Mouse (Mus musculus) embryonic facial prominence, embryonic 12.5 days (tissue): ENCODE data around the gene Blvrb. TPM values are rescaled to one million over a fixed set of nuclear protein-coding genes. Genes with fewer than 3 reads are reported as not detected.

Experiments used
- ATAC-seq: fragments of 200-750 bp; cut with Nextera tagmentation; 2 replicates; pipeline ENCODE4 v1.8.0; 2017; ENCODE audit not compliant: insufficient number of reproducible peaks, insufficient read depth, low FRiP score, low TSS enrichment
- H3K27ac ChIP-seq: fragments of 300-500 bp; sonication (generic); 2 replicates; pipeline ENCODE4 v1.5.1; 2016; ENCODE audit warnings: mild to moderate bottlenecking
- H3K27me3 ChIP-seq: fragments of 300-500 bp; sonication (generic); 2 replicates; pipeline ENCODE4 v1.6.1; 2016; ENCODE audit warnings: mild to moderate bottlenecking, moderate library complexity
- H3K36me3 ChIP-seq: fragments of 300-500 bp; sonication (generic); 2 replicates; pipeline ENCODE4 v1.6.1; 2016; ENCODE audit warnings: mild to moderate bottlenecking
- H3K4me1 ChIP-seq: fragments of 300-500 bp; sonication (generic); 2 replicates; pipeline ENCODE4 v1.6.1; 2016
- H3K4me2 ChIP-seq: fragments of 300-500 bp; sonication (generic); replicated peaks from 2 replicates; pipeline ENCODE4 v1.6.1; 2016; ENCODE audit warnings: mild to moderate bottlenecking, moderate library complexity
- H3K4me3 ChIP-seq: fragments of 300-500 bp; sonication (generic); 2 replicates; pipeline ENCODE4 v1.5.1; 2016; ENCODE audit warnings: mild to moderate bottlenecking
- H3K9ac ChIP-seq: fragments of 300-500 bp; sonication (generic); 2 replicates; pipeline ENCODE4 v1.6.1; 2016; ENCODE audit warnings: mild to moderate bottlenecking, moderate library complexity
- H3K9me3 ChIP-seq: fragments of 300-500 bp; sonication (generic); 2 replicates; pipeline ENCODE4 v1.6.1; 2016; ENCODE audit warnings: mild to moderate bottlenecking, moderate library complexity
- WGBS: fragments of 180-500 bp; shearing (Covaris S2); methylation state at CpG from one replicate; pipeline ENCODE4 v1.1.7; 2016; 5-methylcytosine and 5-hydroxymethylcytosine counted together
- polyA plus RNA-seq: library from polyadenylated mRNA; unstranded; fragments of >200 nt; fragmentation: Nextera tagmentation; extraction: Ambion mirVana; gene quantifications from 2 replicates; pipeline ENCODE4 v1.2.1, GENCODE M21; 2016

The Blvrb gene
- 34.5 and 36.8 TPM in 2 replicates for polyA plus RNA-seq

DNA sequence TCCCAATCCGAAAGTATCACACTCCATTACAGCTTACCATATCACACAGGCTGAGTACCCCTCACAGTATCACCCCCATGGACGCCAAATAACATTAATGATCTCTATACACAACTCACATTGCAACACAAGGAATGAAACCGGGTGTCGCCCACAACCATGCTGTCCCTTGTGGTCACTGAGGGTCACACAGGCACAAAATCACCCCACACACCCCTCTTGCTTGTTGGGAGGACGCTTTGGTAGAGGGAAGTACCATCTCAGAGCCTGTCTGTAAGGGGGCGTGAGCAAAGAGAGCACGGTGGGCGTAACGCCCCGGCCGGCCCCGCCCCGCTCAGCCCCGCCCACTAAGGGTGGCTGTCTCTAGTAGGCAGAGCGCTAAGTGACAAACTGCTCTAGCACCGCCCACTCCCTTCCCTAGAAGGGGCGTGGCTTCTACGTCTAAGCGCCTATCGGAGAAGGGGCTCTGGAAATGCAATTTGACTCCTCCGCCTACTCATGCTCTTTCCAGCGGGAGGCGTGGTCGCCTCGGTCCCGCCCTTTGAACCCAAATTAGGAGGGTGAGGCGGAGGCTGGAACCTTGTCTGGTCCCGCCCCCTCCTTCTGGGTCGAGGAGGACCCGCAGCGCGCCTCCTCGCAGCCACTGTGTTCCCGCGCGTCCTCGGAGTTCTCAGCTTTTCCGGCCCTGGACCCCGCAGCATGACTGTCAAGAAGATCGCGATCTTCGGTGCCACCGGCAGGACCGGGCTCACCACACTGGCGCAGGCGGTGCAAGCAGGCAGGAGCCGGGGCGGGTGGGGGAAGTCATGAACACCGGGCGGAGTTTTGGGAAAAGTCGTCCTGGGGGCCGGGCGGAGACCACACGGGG lies at the start of gene Blvrb, which contains the start of gene Sptbn4:
TSS of gene Blvrb (plus strand) at position 560 of the 868 bp plus-strand sequence.
TSS of gene Sptbn4 (minus strand) at position 268 of the 868 bp plus-strand sequence.
- Histone ChIP-seq H3K4me2 (peak within 1 kb of the TSS; percentile 97), H3K27ac (no peak within 1 kb of the TSS), H3K36me3 (no peaks in the 10 kb centered on the region), H3K9me3 (no peaks in the 10 kb centered on the region), H3K9ac (peak within 1 kb of the TSS; percentile 69), H3K4me3 (peak within 1 kb of the TSS; percentile 59), H3K4me1 (peaks cover 10% of the 10 kb centered on the region; the same call in 1 of the 2 replicates), H3K27me3 (peaks cover 32% of the 10 kb centered on the region)
- WGBS = 1% methylated on average over 54 of the region's 54 CpGs
- peak; percentile 92 for ATAC-seq

DNA sequence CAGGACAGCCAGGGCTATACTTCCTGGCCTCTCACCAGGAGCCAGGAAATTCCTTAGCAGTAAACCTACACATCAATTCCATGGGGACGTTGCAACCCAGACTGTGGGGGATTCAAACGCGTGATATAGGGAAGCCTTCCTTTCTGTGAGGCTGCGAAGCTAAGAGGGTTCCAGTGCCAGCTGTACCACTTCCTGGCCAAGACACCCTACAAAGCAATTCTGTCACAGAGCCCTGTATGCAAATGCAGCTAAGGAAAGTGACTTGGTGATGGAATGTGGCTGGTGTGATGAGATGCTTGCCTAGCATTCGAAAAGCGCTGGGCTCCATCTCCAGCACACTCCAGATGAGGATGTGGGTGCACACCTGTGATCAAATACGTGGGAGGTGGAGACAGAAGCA lies 47.2 kb upstream of the Blvrb start:
- peaks cover 92% of the 10 kb centered on the region for H3K27me3 ChIP-seq
- H3K4me2 ChIP-seq = no peak overlapping the region
- H3K9me3 ChIP-seq = peaks cover 7% of the 10 kb centered on the region; the same call in 1 of the 2 replicates
- no peak for ATAC-seq
- H3K9ac ChIP-seq = no peak overlapping the region
- no peaks in the 10 kb centered on the region for H3K4me1 ChIP-seq
- WGBS = 76% methylated on average over 7 of the region's 7 CpGs
- H3K36me3 ChIP-seq = no peaks in the 10 kb centered on the region
- H3K4me3 ChIP-seq = no peak overlapping the region
- H3K27ac ChIP-seq = no peak overlapping the region

DNA sequence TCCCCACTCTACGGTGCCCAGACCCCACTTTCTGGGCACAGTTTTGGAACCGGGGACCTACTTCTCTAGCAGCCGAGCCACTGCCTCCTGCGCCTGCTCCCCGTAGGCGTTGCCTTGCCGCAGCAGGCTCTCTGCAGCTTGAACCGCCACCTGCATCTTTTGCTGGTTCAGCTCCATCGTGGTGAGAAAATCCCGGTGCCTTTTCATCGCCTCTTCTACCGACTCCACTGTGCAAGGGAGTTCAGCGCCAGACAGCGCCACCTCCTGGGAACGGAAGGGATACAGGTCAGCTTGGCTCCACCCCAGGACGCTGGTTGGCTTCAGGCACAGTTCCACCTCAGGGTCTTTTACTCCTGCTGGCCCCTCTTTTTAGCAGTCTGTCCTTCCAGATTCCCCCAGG lies 45.1 kb upstream of the Blvrb start:
- H3K4me2 ChIP-seq = no peak overlapping the region
- peaks cover 92% of the 10 kb centered on the region for H3K27me3 ChIP-seq
- no peak overlapping the region for H3K9ac ChIP-seq
- H3K4me3 ChIP-seq = no peak overlapping the region
- no peak overlapping the region for H3K27ac ChIP-seq
- peaks cover 15% of the 10 kb centered on the region; the same call in 1 of the 2 replicates for H3K9me3 ChIP-seq
- no peak for ATAC-seq
- 10% methylated on average over 16 of the region's 16 CpGs for WGBS
- H3K4me1 ChIP-seq = no peaks in the 10 kb centered on the region
- H3K36me3 ChIP-seq = no peaks in the 10 kb centered on the region

DNA sequence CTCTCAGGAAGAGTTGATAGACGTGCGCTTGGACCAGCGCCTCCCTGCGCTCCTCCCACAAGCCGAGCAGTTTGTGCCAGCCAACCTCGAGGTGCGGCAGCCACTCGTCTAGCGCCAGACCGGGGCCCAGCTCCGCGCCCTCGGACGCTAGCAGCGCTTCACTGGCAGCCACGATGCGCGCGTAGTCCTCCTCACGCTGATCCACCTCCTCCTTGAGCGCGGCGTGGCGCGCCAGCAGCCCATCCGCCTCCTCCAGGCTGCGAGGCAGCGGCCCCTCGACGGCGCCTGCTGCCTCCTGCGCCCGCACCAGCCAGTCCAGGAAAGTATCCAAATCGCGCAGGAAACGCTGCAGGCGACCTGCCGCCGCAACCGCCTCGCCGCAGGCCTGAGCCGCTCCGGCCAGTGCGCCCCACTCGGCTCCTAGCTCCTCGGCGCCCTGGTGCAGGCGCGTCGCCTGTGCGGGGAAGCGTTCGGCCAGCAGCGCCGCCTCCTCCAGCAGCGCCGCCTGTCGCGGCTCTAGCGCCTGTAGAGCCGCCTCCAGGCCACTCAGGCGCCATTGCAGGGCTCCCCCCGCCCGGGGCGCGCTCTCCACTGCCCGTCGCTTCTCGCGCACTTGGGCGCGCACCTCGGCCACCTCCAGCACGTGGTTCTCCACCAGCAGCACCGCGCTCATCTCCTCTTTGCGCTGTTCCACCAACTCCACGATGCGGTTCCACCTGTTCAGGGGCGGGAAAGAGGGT lies 43.4 kb upstream of the Blvrb start:
- Histone ChIP-seq H3K9ac (no peak overlapping the region), H3K4me3 (peak overlapping the region; percentile 23; the same call in 1 of the 2 replicates)
- 7% methylated on average over 81 of the region's 81 CpGs for WGBS

DNA sequence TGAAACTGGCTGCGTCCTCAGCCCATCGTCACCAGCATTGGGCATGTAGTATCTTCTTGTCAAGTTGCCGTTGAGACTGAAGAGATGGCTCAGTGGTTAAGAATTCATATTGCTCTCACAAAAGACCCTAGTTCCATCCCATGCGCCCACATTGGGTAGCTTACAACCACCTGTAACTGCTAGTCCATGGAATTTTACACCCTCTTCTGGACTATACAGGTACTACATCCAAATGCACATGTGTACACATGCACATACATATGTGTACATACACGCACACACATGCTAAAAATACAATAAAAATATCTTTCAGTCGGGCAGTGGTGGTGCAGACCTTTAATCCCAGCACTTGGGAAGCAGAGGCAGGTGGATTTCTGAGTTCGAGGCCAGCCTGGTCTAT lies 41.3 kb upstream of the Blvrb start:
- Histone ChIP-seq H3K4me3 (no peak overlapping the region), H3K4me2 (no peak overlapping the region), H3K4me1 (peaks cover 8% of the 10 kb centered on the region; the same call in 1 of the 2 replicates), H3K27ac (no peak overlapping the region), H3K27me3 (peaks cover 86% of the 10 kb centered on the region), H3K9ac (no peak overlapping the region), H3K9me3 (peaks cover 15% of the 10 kb centered on the region; the same call in 1 of the 2 replicates), H3K36me3 (no peaks in the 10 kb centered on the region)
- WGBS = 86% methylated on average over 7 of the region's 7 CpGs
- ATAC-seq = no peak

More for the DNA sequence above, 43.4 kb upstream of the Blvrb start:
- Histone ChIP-seq H3K27ac (no peak overlapping the region), H3K4me2 (peak overlapping the region; percentile 25), H3K4me1 (peaks cover 8% of the 10 kb centered on the region; the same call in 1 of the 2 replicates), H3K27me3 (peaks cover 97% of the 10 kb centered on the region), H3K36me3 (no peaks in the 10 kb centered on the region), H3K9me3 (peaks cover 15% of the 10 kb centered on the region; the same call in 1 of the 2 replicates)
- no peak for ATAC-seq

DNA sequence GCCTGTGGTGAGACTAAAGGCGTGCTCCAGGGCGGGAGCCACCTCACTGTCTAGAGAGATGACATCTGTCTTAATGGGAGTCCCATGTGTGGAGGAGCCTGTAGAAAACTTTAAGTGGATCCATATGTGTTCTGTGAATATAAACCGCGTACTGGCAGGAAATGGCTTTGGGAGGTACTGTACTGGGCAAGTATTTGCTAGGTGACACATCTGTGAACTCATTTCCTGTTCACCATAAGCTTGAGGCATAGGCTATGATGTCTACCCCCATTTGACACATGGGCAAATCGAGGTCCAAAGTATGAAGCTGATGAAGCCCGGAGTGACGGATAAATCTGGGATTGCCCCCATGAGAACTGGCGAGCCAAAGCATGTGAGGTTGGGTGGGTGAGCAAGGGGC lies 40.0 kb upstream of the Blvrb start:
- 27% methylated on average over 8 of the region's 8 CpGs for WGBS
- peak overlapping the region; percentile 64 for H3K4me2 ChIP-seq
- 0 out of 2 replicates have a peak overlapping the region, but pooled peaks have one; percentile 41 for H3K4me3 ChIP-seq
- H3K36me3 ChIP-seq = no peaks in the 10 kb centered on the region
- ATAC-seq = no peak
- no peak overlapping the region for H3K27ac ChIP-seq
- peaks cover 73% of the 10 kb centered on the region for H3K27me3 ChIP-seq
- H3K4me1 ChIP-seq = peaks cover 8% of the 10 kb centered on the region; the same call in 1 of the 2 replicates
- H3K9ac ChIP-seq = no peak overlapping the region
- H3K9me3 ChIP-seq = peaks cover 15% of the 10 kb centered on the region; the same call in 1 of the 2 replicates

DNA sequence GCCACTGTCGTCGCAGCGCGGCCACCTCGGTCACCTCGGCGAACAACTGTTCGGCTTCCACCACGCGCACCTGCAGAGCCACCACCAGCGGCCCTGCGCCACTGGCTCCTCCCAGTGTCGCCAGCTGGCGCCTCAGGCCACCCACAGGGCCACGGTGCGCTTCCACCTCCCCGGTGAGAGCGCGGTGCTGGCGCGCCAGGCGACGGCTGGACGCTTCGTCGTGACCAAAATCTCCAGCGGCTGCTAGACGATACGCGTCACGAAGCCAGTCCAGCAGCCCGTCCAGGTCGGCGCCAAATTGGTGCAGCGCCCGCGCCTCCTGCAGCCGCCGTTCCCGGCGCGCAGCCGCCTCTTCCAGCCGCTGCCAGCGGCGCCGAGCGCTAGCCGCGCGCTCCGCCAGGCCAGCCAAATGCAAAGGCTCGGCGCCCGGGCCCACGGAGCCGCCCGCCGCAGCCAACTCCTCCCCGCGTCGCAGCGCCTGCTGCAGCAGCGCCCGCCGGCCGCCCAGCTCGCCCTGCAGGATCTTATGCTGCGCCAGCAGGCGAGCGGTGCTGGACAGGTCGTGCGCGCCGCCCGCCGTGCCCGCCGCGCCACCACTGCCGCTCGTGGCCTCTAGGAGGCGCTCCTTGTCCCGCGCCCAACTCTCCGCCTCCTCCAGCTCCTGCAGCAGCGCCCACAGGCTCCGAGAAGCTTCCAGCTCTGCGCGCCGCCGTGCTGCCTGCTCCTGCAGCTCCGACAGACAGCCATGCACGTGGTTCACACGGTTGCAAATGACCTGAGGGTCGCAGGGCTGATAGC lies 39.2 kb upstream of the Blvrb start:
- no peak overlapping the region for H3K27ac ChIP-seq
- peak overlapping the region; percentile 41 for H3K4me3 ChIP-seq
- H3K36me3 ChIP-seq = no peaks in the 10 kb centered on the region
- peak overlapping the region; percentile 64 for H3K4me2 ChIP-seq
- under 1% methylated on average over 86 of the region's 96 CpGs for WGBS
- peaks cover 9% of the 10 kb centered on the region; the same call in 1 of the 2 replicates for H3K9me3 ChIP-seq
- peaks cover 8% of the 10 kb centered on the region; the same call in 1 of the 2 replicates for H3K4me1 ChIP-seq
- ATAC-seq = peak; percentile 75
- peak overlapping the region; percentile 7; the same call in 1 of the 2 replicates for H3K9ac ChIP-seq
- peaks cover 65% of the 10 kb centered on the region for H3K27me3 ChIP-seq

DNA sequence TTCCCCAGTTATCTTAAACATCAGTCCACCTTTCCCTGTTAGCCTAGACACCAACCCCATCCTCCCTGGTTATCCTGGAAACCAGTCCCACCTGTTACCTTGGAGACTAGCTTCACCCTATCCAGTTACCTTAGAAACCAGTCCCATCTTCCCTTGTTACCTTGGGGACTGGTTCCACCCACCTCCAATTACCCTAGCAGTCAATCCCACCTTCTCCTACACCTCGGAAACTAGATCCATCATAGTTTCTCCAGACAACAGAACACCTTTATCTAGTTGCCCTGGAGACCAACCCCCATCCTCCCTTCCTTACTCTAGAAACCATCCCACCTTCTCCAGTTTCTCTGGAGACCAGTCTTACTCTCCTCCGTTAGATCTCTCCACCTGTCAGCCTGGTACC lies 30.6 kb upstream of the Blvrb start:
- Histone ChIP-seq H3K36me3 (no peaks in the 10 kb centered on the region), H3K9ac (no peak overlapping the region), H3K4me2 (no peak overlapping the region), H3K4me1 (no peaks in the 10 kb centered on the region), H3K27ac (no peak overlapping the region), H3K9me3 (0 out of 2 replicates have a peak, but pooled peaks cover 4% of the 10 kb centered on the region), H3K27me3 (peaks cover 8% of the 10 kb centered on the region), H3K4me3 (no peak overlapping the region)
- no peak for ATAC-seq
- WGBS = 70% methylated on average over 2 of the region's 2 CpGs

DNA sequence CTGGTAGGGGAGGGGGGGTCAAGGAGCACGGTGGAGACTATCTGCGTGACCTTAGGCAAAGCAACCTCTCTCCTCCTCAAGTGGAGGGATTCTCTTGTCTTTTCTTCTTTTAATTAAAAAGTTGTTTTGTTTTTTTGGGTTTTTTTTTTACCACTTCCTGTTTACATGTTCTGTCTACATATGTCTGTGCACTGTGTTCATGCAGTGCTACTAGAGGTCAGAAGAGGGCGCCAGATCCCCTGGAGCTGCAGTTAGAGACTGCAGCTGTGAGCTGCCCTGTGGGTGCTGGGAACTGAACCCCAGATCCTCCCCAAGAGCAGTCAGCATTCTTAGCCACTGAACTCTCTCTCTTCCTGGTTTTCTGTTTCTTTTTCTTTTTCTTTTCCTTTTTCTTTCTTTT lies 28.7 kb upstream of the Blvrb start:
- Histone ChIP-seq H3K27ac (no peak overlapping the region), H3K4me2 (no peak overlapping the region), H3K4me3 (no peak overlapping the region), H3K4me1 (no peaks in the 10 kb centered on the region), H3K27me3 (peaks cover 8% of the 10 kb centered on the region), H3K9ac (no peak overlapping the region), H3K36me3 (no peaks in the 10 kb centered on the region), H3K9me3 (0 out of 2 replicates have a peak, but pooled peaks cover 10% of the 10 kb centered on the region)
- no peak for ATAC-seq
- WGBS = 73% methylated on average over 3 of the region's 3 CpGs

DNA sequence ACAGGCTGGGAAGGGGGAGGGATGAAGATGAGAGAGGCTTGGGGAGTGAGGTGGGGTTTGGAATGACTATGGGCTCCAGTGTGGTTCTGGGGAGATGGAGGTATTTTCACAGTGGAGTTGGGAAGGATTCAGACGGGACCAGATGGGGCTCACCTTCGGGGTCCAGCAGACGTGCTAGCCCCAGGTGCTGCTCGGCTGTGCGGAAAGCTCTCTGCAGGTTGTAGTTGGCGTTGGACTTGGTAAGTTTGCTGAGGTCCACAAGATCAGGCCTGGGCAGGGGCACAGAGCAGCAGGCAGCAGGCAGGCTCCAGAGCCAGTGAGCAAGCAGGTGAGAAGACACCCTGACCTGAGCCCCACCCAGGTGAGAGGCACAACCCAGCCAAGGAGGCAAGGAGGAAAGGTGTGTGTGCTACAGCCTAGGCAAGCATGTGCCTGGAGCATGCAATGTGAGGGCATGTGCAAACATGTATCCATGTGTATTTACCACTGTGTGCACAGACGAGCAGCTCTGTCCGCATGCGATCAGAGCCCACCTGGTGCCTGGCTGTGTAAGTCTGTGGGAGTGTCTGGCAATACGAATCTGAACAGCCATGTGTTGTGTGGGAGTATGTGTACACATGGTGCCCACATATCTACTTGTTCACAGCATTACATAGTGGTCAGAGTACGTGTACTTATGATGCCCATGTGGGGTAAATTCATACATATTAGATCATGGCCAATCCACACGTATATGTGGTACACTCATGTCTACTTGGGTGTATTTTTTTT lies 24.0 kb upstream of the Blvrb start:
- 79% methylated on average over 12 of the region's 12 CpGs for WGBS
- Histone ChIP-seq H3K27me3 (peaks cover 3% of the 10 kb centered on the region; the same call in 1 of the 2 replicates), H3K4me1 (no peaks in the 10 kb centered on the region), H3K4me2 (no peak overlapping the region), H3K4me3 (no peak overlapping the region), H3K9ac (no peak overlapping the region), H3K36me3 (no peaks in the 10 kb centered on the region), H3K27ac (no peak overlapping the region), H3K9me3 (0 out of 2 replicates have a peak, but pooled peaks cover 10% of the 10 kb centered on the region)
- 0 out of 2 replicates have a peak, but pooled peaks have one; percentile 28 for ATAC-seq
